Mouse (Mus musculus) MEL (cell line): ENCODE data around the gene Dlx6. TPM values are rescaled to one million over a fixed set of nuclear protein-coding genes. Genes with fewer than 3 reads are reported as not detected.

Experiments used
- DNase-seq: peaks from one replicate; pipeline ENCODE4 v3.0.0; 2011; ENCODE audit warnings: low read depth, low spot score
- H3K27ac ChIP-seq: 2 replicates; pipeline ENCODE4 v1.5.1; 2012; ENCODE audit warnings: low read depth, mild to moderate bottlenecking, control low read depth, low read length, moderate library complexity; ENCODE audit not compliant: control insufficient read depth
- H3K27me3 ChIP-seq, 2 experiments: fragments of 150-350 bp in 1 of 2; sonication (generic) in 1 of 2; 2 replicates each; pipeline ENCODE4 v1.6.1; 2012; ENCODE audit warnings: low read length in 2 of 2, mild to moderate bottlenecking in 2 of 2, improper control_type of control experiment in 1 of 2, moderate library complexity in 1 of 2; ENCODE audit not compliant: insufficient read depth in 2 of 2, control insufficient read depth in 1 of 2
- H3K36me3 ChIP-seq, 2 experiments: 2 replicates each; pipeline ENCODE4 v1.6.1; 2012 to 2014; ENCODE audit warnings: low read length in 2 of 2, improper control_type of control experiment in 1 of 2, inconsistent platforms in 1 of 2, mild to moderate bottlenecking in 1 of 2; ENCODE audit not compliant: insufficient read depth in 2 of 2, control insufficient read depth in 1 of 2
- H3K4me1 ChIP-seq, 2 experiments: fragments of 150-350 bp in 1 of 2; sonication (generic) in 1 of 2; 2 replicates each; pipeline ENCODE4 v1.6.1; 2012; ENCODE audit warnings: low read length in 2 of 2, improper control_type of control experiment in 1 of 2, mild to moderate bottlenecking in 1 of 2; ENCODE audit not compliant: insufficient read depth in 2 of 2, control insufficient read depth in 1 of 2
- H3K4me3 ChIP-seq, 2 experiments: fragments of 150-350 bp in 1 of 2; sonication (generic) in 1 of 2; 2 replicates each; pipeline ENCODE4 v1.5.1; 2012; ENCODE audit warnings: low read depth in 2 of 2, low read length in 2 of 2, mild to moderate bottlenecking in 2 of 2, moderate library complexity in 2 of 2, control low read depth in 1 of 2, improper control_type of control experiment in 1 of 2; ENCODE audit not compliant: control insufficient read depth in 1 of 2, insufficient read depth in 1 of 2
- H3K79me2 ChIP-seq: 2 replicates; pipeline ENCODE4 v1.6.1; 2012; ENCODE audit warnings: mild to moderate bottlenecking, low read length, moderate library complexity; ENCODE audit not compliant: control insufficient read depth, poor library complexity, insufficient read depth
- H3K9ac ChIP-seq: 2 replicates; pipeline ENCODE4 v1.6.1; 2012; ENCODE audit warnings: low read depth, mild to moderate bottlenecking, control low read depth, low read length, moderate library complexity; ENCODE audit not compliant: control insufficient read depth, poor library complexity, severe bottlenecking
- H3K9me3 ChIP-seq: fragments of 150-350 bp; sonication (generic); replicated peaks from 2 replicates; pipeline ENCODE4 v1.6.1; 2012; ENCODE audit warnings: mild to moderate bottlenecking, low read length, improper control_type of control experiment, moderate library complexity; ENCODE audit not compliant: insufficient read depth
- BHLHE40 ChIP-seq: IDR thresholded peaks from 2 replicates; pipeline ENCODE4 v1.6.1; 2012; ENCODE audit warnings: low read depth, mild to moderate bottlenecking, inconsistent platforms, low read length, improper control_type of control experiment, borderline replicate concordance
- CHD1 ChIP-seq: IDR thresholded peaks from 2 replicates; pipeline ENCODE4 v1.6.1; 2012; ENCODE audit warnings: low read depth, mild to moderate bottlenecking, inconsistent platforms, low read length, improper control_type of control experiment
- CHD2 ChIP-seq: IDR thresholded peaks from 2 replicates; pipeline ENCODE4 v1.6.1; 2011; ENCODE audit warnings: low read length, improper control_type of control experiment
- CTCF ChIP-seq, 3 experiments: IDR thresholded peaks in 2 of 3; conservative IDR thresholded peaks in 1 of 3; 2 replicates each; pipeline ENCODE4 v1.5.1; 2011 to 2012; ENCODE audit warnings: low read length in 3 of 3, low read depth in 2 of 3, mild to moderate bottlenecking in 2 of 3, improper control_type of control experiment in 1 of 3, inconsistent platforms in 1 of 3, mixed read lengths in 1 of 3, moderate library complexity in 1 of 3; ENCODE audit not compliant: control insufficient read depth in 1 of 3, insufficient read depth in 1 of 3, poor library complexity in 1 of 3, severe bottlenecking in 1 of 3
- EP300 ChIP-seq, 2 experiments: IDR thresholded peaks; 2 replicates each; pipeline ENCODE4 v1.6.1; 2011; ENCODE audit warnings: improper control_type of control experiment in 2 of 2, low read length in 2 of 2, low read depth in 1 of 2, mild to moderate bottlenecking in 1 of 2
- GATA1 ChIP-seq: IDR thresholded peaks from 2 replicates; pipeline ENCODE4 v1.6.1; 2011; ENCODE audit warnings: low read depth, low read length, improper control_type of control experiment
- MXI1 ChIP-seq: IDR thresholded peaks from 2 replicates; pipeline ENCODE4 v1.6.1; 2011; ENCODE audit warnings: mild to moderate bottlenecking, low read depth, low read length, improper control_type of control experiment
- NELFE ChIP-seq: IDR thresholded peaks from 2 replicates; pipeline ENCODE4 v1.6.1; 2011; ENCODE audit warnings: low read depth, low read length, improper control_type of control experiment
- POLR2AphosphoS2 ChIP-seq: IDR thresholded peaks from 2 replicates; pipeline ENCODE4 v1.6.1; 2011; ENCODE audit warnings: low read length, improper control_type of control experiment
- RAD21 ChIP-seq: IDR thresholded peaks from 2 replicates; pipeline ENCODE4 v1.6.1; 2011; ENCODE audit warnings: mild to moderate bottlenecking, low read depth, low read length, improper control_type of control experiment
- SIN3A ChIP-seq: IDR thresholded peaks from 2 replicates; pipeline ENCODE4 v1.6.1; 2012; ENCODE audit warnings: low read length, improper control_type of control experiment, inconsistent platforms
- SMC3 ChIP-seq: IDR thresholded peaks from 2 replicates; pipeline ENCODE4 v1.6.1; 2011; ENCODE audit warnings: low read depth, low read length, improper control_type of control experiment
- TAL1 ChIP-seq: IDR thresholded peaks from 2 replicates; pipeline ENCODE4 v1.6.1; 2012; ENCODE audit warnings: mild to moderate bottlenecking, inconsistent platforms, low read length, moderate library complexity, mixed read lengths
- TBP ChIP-seq: IDR thresholded peaks from 2 replicates; pipeline ENCODE4 v1.8.0; 2011; ENCODE audit warnings: low read depth, low read length, improper control_type of control experiment
- TCF12 ChIP-seq: IDR thresholded peaks from 2 replicates; pipeline ENCODE4 v1.6.1; 2014; ENCODE audit warnings: low read depth, mild to moderate bottlenecking, inconsistent platforms, low read length, improper control_type of control experiment, moderate library complexity
- USF2 ChIP-seq, 2 experiments: IDR thresholded peaks; 2 replicates each; pipeline ENCODE4 v1.6.1; 2011 to 2012; ENCODE audit warnings: improper control_type of control experiment in 2 of 2, low read length in 2 of 2, borderline replicate concordance in 1 of 2, inconsistent platforms in 1 of 2, low read depth in 1 of 2, mild to moderate bottlenecking in 1 of 2; ENCODE audit not compliant: insufficient read depth in 1 of 2
- ZC3H11A ChIP-seq: IDR thresholded peaks from 2 replicates; pipeline ENCODE4 v1.6.1; 2012; ENCODE audit warnings: low read depth, mild to moderate bottlenecking, inconsistent platforms, low read length, improper control_type of control experiment
- ZKSCAN1 ChIP-seq: IDR thresholded peaks from 2 replicates; pipeline ENCODE4 v1.6.1; 2012; ENCODE audit warnings: low read depth, mild to moderate bottlenecking, inconsistent platforms, low read length, improper control_type of control experiment, moderate library complexity
- polyA plus RNA-seq, 2 experiments: library from polyadenylated mRNA; stranded (reverse) in 1 of 2; unstranded in 1 of 2; fragments of >175 nt in 1 of 2; fragments of >200 nt in 1 of 2; gene quantifications; 2 replicates each; pipeline versions ENCODE4 v1.2.1 to v1.2.4; 2012; ENCODE audit warnings: low replicate concordance in 2 of 2, low read depth in 1 of 2; ENCODE audit not compliant: insufficient read length in 2 of 2, insufficient read depth in 1 of 2, missing spikeins in 1 of 2
- total RNA-seq: library from RNA; depleted of rRNA; stranded (reverse); fragments of 300-350 nt; gene quantifications from 2 replicates; pipeline ENCODE4 v1.2.3, GENCODE M21; 2012

The Dlx6 gene
- total and polyA plus RNA-seq, 3 experiments, result not detected

- Histone ChIP-seq H3K79me2 (no peaks in the 10 kb centered on the region), H3K4me3 (no peak overlapping the region), H3K27ac (no peak overlapping the region), H3K27me3 (no peaks in the 10 kb centered on the region), H3K4me1 (no peaks in the 10 kb centered on the region), H3K9me3 (no peaks in the 10 kb centered on the region), H3K9ac (no peak overlapping the region), H3K36me3 (no peaks in the 10 kb centered on the region)
- no peak for DNase-seq
- TF ChIP-seq EP300 (IDR thresholded peaks at IDR 0.05; ENCODE audit: low read depth in 1 of 2, low read length in 2 of 2) (no peak), ZC3H11A (no peak), MXI1 (no peak), CTCF (IDR thresholded peaks at IDR 0.05 in 2 of 3, conservative IDR thresholded peaks at IDR 0.05 in 1 of 3; ENCODE audit: control insufficient read depth in 1 of 3, insufficient read depth in 1 of 3, low read depth in 2 of 3, low read length in 3 of 3, poor library complexity in 1 of 3, severe bottlenecking in 1 of 3) (no peak), CHD1 (no peak), CHD2 (no peak), GATA1 (no peak), TCF12 (no peak), NELFE (no peak)
Measured at GRCm38 (mm10) chr6:6854176-6854575, 9.0 kb upstream of the Dlx6 start.

GRCm38 (mm10) chr6:6854902-6855745, 8.0 kb upstream of the Dlx6 start:
- H3K36me3 ChIP-seq, result no peaks in the 10 kb centered on the region
- TF ChIP-seq TCF12, result no peak
- TF ChIP-seq SMC3, result no peak
- TF ChIP-seq ZKSCAN1, result no peak
- no peak for TF ChIP-seq BHLHE40
- no peak for TF ChIP-seq USF2 (IDR thresholded peaks at IDR 0.05; ENCODE audit: borderline replicate concordance in 1 of 2, insufficient read depth in 1 of 2, low read depth in 1 of 2, low read length in 2 of 2)
- no peak for TF ChIP-seq TBP
- no peak for TF ChIP-seq SIN3A
- TF ChIP-seq TAL1, result no peak
- no peak for TF ChIP-seq MXI1
- TF ChIP-seq POLR2AphosphoS2, result no peak
- no peak for TF ChIP-seq RAD21
- TF ChIP-seq, all 39 proteins: peak for 0
- Histone ChIP-seq H3K27me3 (no peaks in the 10 kb centered on the region), H3K27ac (no peak overlapping the region), H3K4me1 (no peaks in the 10 kb centered on the region), H3K4me3 (no peak overlapping the region), H3K9ac (no peak overlapping the region), H3K79me2 (no peaks in the 10 kb centered on the region), H3K9me3 (no peaks in the 10 kb centered on the region)
- DNase-seq, result no peak
